Mouse (Mus musculus) retina, embryonic 14.5 days (tissue): ENCODE results near the gene 4921509C19Rik.
"Not testable (repeated sequence)": the region's sequence is repeated elsewhere in the genome, so short reads cannot be mapped to it uniquely, and the experiment has no call there.

Experiments
- DNase-seq: peaks from one replicate; pipeline ENCODE4 v3.0.0-alpha.2; 2015; ENCODE audit warnings: low spot score

The 4921509C19Rik gene

DNA sequence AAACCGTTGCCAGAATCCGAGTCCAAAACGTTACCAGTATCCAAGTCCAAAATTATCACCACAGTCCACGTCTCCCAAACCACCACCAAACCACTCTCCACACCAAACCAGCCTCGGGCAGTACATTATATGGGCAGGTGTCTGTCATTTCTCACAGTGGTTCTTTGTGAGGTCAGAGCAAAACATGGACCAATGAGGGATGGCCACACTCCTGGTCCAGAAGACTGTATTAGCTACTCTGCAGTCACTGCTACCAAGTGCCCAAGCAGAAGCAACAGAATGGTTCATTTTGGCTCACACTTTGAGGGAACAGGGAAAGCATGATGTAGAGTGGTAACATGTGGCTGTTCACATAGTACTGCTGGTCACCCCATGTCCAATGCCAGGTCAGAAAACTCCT lies at the start of gene 4921509C19Rik:
Gene 4921509C19Rik (minus strand): TSS at position 101 of the 400 bp plus-strand sequence.
- not testable (repeated sequence) for DNase-seq

DNA sequence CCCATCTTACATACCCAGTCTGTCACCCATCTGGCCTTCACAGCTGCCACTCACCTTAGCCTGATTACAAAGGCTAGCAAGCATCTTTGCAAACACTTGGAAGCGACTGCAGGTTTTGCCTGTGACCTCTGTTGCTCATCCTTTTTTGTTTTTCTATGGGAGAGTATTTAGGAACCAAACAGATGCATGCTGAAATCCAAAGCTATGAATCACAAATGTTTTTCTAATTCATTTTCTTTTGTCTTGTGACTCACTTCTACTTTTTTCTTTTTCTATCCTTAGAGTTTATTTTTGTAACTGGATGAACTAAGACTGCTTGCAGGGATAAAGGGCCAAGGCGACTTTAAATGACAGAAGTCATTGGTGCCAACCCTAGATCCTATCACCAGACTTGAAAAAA lies 49.6 kb upstream of the 4921509C19Rik start:
- no peak for DNase-seq

DNA sequence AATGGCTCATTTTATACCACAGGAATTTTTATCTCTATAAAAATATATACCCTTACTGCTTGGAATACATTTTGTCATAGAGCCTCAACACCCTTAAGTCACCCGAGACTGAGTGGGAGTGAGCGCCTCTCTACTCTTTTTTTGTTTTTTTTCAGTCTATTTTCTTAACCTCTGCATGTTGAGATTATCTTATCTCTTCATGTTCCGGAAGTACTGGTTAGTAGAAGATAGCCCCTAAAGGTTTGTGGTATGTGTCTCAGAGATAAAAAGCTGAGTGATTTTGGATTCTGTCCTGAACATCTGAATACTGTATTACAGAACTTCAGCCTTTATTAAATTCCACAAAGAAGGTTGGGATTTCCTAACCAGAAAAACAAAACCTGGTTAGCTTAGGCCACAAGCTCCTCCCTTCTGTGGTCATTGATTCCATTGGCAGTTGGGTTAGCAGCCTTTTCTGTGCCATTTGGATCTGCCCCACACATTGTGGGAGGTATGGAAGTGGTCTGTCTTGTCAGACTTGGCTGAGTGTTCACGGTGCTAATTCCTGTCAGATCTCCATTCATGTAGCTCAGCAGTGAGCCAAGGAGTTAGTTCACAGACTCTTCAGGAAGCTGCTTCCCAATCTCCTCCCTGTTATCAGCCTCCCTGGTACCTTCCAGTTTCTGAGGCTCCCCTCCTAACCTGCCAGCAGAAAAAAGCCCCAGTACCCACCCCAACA lies 48.5 kb upstream of the 4921509C19Rik start:
- DNase-seq, result no peak

DNA sequence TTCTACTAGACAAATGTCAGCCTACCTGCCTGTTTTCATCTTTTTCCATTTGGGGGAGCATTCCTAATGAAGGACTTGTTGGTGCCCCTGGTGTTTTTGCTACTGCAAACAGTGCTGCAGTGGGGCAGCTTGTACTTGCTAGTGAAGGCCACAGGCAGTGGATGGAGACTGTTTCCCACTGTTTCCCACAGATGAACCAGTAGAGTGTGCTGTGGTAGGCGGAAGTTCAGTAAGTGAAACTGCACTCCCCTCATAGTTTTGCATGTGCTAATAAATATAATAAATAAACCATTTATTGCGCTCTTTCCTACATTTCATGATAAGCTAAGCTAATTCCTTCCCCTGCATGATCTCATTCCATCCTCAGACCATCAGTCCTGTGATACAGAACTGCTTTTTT lies 43.0 kb upstream of the 4921509C19Rik start:
- DNase-seq, result no peak

DNA sequence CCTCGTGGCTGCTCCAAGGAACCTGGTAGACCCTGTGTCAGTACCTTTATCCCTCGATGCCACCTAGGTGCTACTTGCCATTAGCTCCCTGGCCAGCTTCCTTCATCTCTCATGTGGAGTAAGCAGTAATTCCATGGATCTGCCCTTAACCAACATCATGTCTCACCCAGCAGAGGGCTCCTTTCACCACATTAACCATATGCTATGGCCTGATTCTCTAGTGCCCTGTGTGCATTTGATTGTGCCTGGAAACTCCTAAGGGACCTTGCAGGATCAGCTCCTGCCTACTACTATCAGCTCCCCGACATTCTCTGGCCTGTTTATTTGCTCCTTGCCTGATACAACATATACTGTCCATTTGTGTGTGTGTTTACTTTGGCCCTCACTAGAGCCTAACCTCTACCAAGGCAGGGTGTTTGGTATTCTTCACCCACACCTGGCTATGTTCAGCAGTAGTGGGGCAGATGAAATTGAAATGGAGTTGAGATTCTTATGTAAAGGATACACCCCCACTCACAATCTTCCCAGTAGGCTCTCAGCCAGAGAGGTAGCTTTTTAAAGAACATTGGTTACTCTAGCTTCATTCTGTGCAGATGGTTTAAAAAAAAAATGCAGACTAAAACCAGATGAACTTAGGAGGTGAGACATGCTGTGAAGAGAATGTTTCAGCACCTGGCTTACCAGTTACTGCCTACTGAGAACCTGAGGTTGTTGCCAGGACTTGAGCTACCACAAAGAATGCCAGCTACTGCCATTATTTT lies 37.8 kb upstream of the 4921509C19Rik start:
- no peak for DNase-seq

DNA sequence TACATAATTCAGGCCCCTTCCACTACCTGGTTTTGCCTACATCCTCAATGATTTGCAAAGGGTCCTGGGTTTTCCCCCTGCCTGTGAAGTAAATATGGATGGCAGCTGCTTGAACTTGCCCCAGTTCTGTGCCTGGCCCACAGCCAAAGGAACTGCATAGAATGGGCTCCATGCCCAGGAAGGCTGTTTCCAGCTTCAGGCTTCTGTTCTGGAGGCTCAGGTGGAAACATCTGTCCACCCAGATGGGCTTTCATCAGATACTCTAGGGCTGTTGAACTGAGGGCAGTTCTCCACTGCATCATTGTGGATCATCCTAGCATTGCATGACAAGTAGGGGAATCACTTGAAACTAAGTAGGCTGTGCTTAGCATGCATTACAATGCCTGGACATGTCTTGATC lies 36.2 kb upstream of the 4921509C19Rik start:
- no peak for DNase-seq

DNA sequence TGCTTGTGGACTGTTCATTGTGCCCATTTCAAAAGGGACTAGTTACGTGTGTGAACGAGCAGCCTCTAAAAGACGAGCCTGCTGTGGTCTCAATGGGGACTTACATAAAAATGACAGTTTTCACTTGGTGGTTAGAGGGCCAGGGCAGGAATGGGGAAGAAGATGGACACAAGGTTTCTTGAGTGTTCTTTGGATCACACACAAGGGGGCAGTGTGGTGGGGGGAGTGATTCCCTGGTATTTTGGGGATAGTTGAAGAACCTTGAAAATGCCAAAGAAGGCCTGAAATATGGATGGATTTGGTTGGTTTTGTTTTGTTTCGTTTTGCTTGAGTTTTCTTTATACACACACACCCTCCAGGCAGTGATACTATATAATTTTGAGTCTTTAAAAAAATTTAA lies 28.3 kb upstream of the 4921509C19Rik start:
- DNase-seq, result no peak

DNA sequence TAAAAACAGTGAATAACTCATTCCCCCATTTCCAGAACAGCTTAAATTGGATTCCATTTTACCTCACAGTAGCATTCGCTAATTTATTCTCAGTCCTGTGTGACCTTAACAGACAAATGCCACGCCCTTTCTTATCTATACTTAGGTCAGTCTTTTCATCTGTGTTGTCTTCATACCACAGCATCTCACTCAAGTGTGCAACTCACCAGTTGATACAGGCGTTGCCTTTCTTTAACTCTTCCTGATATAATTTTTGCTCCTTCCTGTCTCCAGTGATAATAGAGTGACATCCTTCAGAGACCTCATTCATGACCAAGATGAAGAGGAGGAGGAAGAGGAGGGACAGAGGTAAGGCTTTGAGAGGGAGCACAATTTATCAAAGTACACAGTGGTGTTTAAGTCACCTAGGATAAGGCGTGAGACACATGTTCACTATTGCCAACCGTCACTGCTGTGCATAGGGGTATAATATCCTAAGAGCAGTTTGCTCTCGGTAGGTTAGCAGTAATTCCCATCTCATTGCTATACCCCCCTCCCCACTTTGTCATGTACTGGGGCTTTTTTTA lies 24.6 kb upstream of the 4921509C19Rik start:
- no peak for DNase-seq

DNA sequence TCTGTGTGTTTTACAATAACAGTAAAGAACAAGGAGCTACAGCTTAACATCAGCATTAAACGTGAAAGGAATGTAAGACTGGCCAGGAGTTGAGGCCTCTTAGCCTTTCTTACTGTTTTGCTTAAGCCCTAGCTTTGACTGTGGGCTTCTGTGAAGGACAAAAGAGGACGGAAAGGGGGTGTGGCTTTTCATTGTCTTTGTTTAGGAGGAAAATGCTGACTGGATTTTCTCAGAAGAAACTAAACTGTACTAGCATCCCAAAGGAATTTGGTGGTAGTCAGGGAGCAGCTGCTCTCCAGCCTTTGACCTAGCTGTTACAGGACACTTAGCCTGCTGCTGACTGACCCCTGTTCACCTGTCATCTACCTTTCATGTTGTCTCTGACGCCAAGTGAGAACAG lies 22.4 kb upstream of the 4921509C19Rik start:
- DNase-seq, result no peak

DNA sequence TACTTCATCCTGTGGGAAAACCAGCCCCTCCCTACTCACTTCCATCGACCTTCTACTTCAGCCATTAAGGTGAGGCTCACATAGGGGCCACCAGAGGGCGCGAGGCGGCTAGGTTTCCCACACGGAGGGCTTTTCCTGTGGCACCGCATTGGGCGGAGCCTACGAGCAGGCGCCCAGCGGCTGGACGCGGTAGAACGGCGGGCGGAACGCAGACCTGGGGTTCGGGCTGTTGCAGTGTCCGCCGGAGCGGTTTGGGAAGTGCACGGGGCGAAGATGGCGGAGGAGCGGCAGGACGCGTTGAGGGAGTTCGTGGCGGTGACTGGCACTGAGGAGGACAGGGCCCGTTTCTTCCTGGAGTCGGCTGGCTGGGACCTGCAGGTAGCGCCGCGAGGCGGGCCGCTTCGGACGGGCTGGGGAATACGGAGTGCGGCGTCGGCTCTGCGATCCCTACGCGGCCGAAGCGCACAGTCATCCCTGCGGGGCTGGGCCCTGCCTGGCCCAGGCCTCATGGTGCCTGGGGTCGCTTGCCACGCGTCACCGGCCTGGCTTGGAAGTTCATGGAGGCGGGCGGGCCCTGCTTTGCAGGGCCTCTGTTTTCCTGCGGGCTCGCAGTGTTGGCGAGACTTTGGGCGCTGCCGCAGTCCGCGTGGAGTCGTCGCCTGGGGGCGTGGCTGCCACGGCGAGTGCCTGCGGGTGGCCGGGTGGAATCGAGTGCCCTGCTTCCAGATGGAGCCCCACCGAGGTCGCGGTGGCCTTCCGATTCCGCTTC lies 18.3 kb upstream of the 4921509C19Rik start, which contains the start of gene Nsfl1c:
Gene Nsfl1c (plus strand): TSS at position 148 of the 769 bp plus-strand sequence.
- peak; percentile 100 for DNase-seq

DNA sequence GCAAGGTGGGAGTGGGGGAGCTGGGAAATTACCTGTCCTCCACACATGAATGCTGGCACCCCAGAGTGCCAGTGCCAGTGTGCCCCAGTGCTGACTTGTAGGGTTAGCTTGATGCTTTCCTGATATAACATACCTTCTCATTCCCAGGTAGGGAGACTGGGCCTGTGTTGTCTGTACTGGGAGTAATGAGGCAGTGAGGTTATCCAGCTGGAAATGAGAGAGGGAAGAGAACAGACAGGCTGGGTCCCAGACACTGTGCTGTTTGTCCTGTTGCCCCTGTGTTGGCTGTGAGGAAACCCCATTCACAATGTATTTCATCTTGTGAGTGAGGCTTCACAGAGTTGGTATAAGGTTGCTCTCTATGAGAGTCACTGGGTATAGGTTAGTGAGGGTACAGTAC lies 10.5 kb upstream of the 4921509C19Rik start:
- DNase-seq, result no peak

DNA sequence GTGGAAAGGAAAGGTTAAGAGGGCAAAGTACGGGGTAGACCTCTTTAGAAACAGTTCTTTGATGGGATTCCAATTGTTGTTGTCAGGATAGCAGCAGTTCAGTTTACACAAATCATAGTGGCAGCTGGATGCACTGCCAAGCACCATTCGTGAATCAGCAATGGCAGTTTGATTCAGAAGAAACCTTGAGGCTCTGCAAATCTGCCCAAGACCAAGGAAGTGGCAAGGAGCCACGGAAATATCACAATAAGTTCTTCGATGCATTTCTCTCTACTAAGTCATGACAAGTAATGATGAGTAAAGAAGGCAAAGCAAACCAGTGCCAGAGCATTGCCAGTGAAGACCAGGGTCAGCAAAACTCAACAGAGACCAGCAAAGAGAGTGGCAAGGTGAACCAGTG lies 41.0 kb downstream of the 4921509C19Rik start:
- DNase-seq, result not testable (repeated sequence)

DNA sequence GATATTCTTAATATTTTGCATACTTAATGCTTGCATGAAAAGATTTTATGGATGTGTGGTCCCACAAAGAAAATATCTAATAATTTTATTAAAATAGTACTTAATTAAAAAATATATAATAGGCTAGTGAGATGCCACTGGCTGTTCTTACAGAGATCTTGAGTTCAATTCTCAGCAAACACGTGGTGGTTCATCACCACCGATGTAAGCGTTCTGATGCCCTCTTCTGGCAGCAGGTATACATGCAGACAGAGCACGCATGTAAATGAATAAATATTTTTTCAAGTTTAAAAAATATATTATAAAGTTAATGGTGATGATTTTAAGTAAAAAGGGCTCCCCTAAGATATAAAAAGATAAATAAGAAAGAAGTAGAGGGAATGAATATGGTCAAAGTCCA lies 41.8 kb downstream of the 4921509C19Rik start:
- DNase-seq, result peak; percentile 1
